Mouse (Mus musculus) mouse trophoblast stem cell (cell line): ENCODE results near the gene Dmc1.

Source experiments
- in situ Hi-C, 2 experiments: fragments of 300-500 bp; cut with MseI, MboI; formaldehyde crosslinking; loops; 2 replicates in 1 of 2; 3 replicates in 1 of 2; pipeline ENCODE4 v1.15.1; 2025

The Dmc1 gene

DNA sequence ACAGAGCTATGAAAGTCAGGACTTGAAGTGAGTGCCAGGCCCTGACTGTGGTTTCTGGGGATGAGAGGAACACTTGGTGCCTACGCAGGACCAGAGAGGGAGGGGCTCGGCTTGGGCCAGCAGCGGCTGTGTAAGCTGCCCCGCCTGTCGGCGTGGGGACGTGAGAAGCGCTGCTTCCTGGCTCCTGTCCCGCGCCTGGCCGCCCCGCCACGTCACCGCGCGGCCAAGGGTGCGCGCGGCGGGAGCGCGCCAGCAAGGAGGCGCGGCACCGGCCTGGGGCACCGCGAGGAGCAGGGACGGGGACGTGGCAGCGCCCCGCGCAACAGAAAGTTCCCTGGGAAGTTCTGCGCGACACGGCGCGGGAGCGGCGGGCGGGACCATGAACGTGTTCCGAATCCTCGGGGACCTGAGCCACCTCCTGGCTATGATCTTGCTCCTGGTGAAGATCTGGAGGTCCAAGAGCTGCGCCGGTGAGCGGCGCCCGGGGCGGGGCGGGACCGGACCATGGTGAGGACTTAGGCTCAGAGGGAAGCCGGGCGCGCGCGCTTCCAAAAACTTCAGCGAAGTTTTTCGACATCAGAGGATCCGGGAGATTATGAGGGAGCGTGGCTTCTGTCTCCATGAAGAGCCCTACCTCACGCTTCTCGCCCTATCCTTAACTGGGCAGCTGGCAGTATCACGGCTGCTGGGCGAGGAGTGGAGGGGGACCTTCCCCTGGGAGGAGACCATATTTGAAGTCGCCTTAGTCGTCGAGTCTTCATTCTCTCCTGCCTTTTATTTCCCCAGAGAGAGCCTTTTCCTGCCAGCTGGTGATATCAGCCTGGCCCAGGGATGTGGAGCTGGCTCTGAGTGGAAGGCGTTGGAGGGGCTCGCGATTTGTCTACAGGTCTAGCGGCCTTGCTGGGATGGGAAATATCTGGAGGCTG is 88.5 kb downstream of the Dmc1 start, which contains the start of gene Kdelr3:
Kdelr3 (plus strand) TSS at position 241 of the 926 bp plus-strand sequence.
- in situ Hi-C loops, result no loop called here

GRCm38 (mm10) chr15:79513940-79514339 is 91.0 kb downstream of the Dmc1 start:
- in situ Hi-C loops, result no loop called here

GRCm38 (mm10) chr15:79511553-79512320 is 93.2 kb downstream of the Dmc1 start:
- in situ Hi-C loops, result no loop called here
